Mouse (Mus musculus): ENCODE results near the gene Vamp9. TPM values are rescaled to one million over a fixed set of nuclear protein-coding genes. Genes with fewer than 3 reads are reported as not detected.

The Vamp9 gene
- polyA plus RNA-seq, 1 experiment from 2014 or later: 0.64 TPM

GRCm38 (mm10) chr5:99927951-99928350 is 21.9 kb downstream of the Vamp9 start:
- no peaks in the 10 kb centered on the region for H3K27me3 ChIP-seq (ENCODE audit: control insufficient read depth, insufficient read depth, low read length)
- H3K9ac ChIP-seq (ENCODE audit: low read depth, low read length): no peak overlapping the region
- no peak overlapping the region for H3K4me3 ChIP-seq (ENCODE audit: low read depth, low read length)
- H3K4me1 ChIP-seq (ENCODE audit: control insufficient read depth, insufficient read depth, low read length): no peaks in the 10 kb centered on the region
- no peaks in the 10 kb centered on the region for H3K36me3 ChIP-seq (ENCODE audit: control insufficient read depth, insufficient read depth, low read length)
- WGBS (ENCODE audit: insufficient replicate concordance): 51% methylated on average over 4 of the region's 4 CpGs
- no peak for ATAC-seq (replicated peaks; ENCODE audit: insufficient number of reproducible peaks, low FRiP score, low TSS enrichment)
- H3K9me3 ChIP-seq (replicated peaks; ENCODE audit: control insufficient read depth, low read length): no peaks in the 10 kb centered on the region
- H3K27ac ChIP-seq (ENCODE audit: low read depth, low read length): no peak overlapping the region
- no peak overlapping the region for H3K4me2 ChIP-seq

- 83% methylated on average over 6 of the region's 6 CpGs for WGBS (ENCODE audit: insufficient replicate concordance)
These were observed 25.9 kb downstream of the Vamp9 start for GRCm38 (mm10) chr5:99931910-99932309.

GRCm38 (mm10) chr5:99939440-99939839 is 33.4 kb downstream of the Vamp9 start:
- H3K36me3 ChIP-seq (ENCODE audit: control insufficient read depth, insufficient read depth, low read length): no peaks in the 10 kb centered on the region
- no peaks in the 10 kb centered on the region for H3K4me1 ChIP-seq (ENCODE audit: control insufficient read depth, insufficient read depth, low read length)
- no peak overlapping the region for H3K9ac ChIP-seq (ENCODE audit: low read depth, low read length)
- no peaks in the 10 kb centered on the region; the same call in 1 of the 2 replicates for H3K9me3 ChIP-seq (replicated peaks; ENCODE audit: control insufficient read depth, low read length)
- WGBS (ENCODE audit: insufficient replicate concordance): 78% methylated on average over 3 of the region's 3 CpGs
- no peak for ATAC-seq (replicated peaks; ENCODE audit: insufficient number of reproducible peaks, low FRiP score, low TSS enrichment)
- H3K4me2 ChIP-seq: no peak overlapping the region
- H3K4me3 ChIP-seq (ENCODE audit: low read depth, low read length): no peak overlapping the region
- no peaks in the 10 kb centered on the region for H3K27me3 ChIP-seq (ENCODE audit: control insufficient read depth, insufficient read depth, low read length)
- H3K27ac ChIP-seq (ENCODE audit: low read depth, low read length): no peak overlapping the region

More at GRCm38 (mm10) chr5:99931910-99932309, 25.9 kb downstream of the Vamp9 start:
- Histone ChIP-seq H3K36me3 (ENCODE audit: control insufficient read depth, insufficient read depth, low read length) (no peaks in the 10 kb centered on the region), H3K27ac (ENCODE audit: low read depth, low read length) (no peak overlapping the region), H3K9me3 (replicated peaks; ENCODE audit: control insufficient read depth, low read length) (no peaks in the 10 kb centered on the region), H3K9ac (ENCODE audit: low read depth, low read length) (no peak overlapping the region), H3K4me1 (ENCODE audit: control insufficient read depth, insufficient read depth, low read length) (no peaks in the 10 kb centered on the region), H3K4me3 (ENCODE audit: low read depth, low read length) (no peak overlapping the region), H3K27me3 (ENCODE audit: control insufficient read depth, insufficient read depth, low read length) (no peaks in the 10 kb centered on the region), H3K4me2 (no peak overlapping the region)
- ATAC-seq (replicated peaks; ENCODE audit: insufficient number of reproducible peaks, low FRiP score, low TSS enrichment): no peak

- Histone ChIP-seq H3K4me3 (ENCODE audit: low read depth, low read length) (no peak overlapping the region), H3K9ac (ENCODE audit: low read depth, low read length) (no peak overlapping the region), H3K27me3 (ENCODE audit: control insufficient read depth, insufficient read depth, low read length) (no peaks in the 10 kb centered on the region), H3K36me3 (ENCODE audit: control insufficient read depth, insufficient read depth, low read length) (no peaks in the 10 kb centered on the region), H3K27ac (ENCODE audit: low read depth, low read length) (no peak overlapping the region), H3K9me3 (replicated peaks; ENCODE audit: control insufficient read depth, low read length) (peaks cover 3% of the 10 kb centered on the region; the same call in 1 of the 2 replicates), H3K4me2 (no peak overlapping the region), H3K4me1 (ENCODE audit: control insufficient read depth, insufficient read depth, low read length) (no peaks in the 10 kb centered on the region)
- ATAC-seq (replicated peaks; ENCODE audit: insufficient number of reproducible peaks, low FRiP score, low TSS enrichment): no peak
- 77% methylated on average over 10 of the region's 10 CpGs for WGBS (ENCODE audit: insufficient replicate concordance)
These were observed 35.2 kb downstream of the Vamp9 start for GRCm38 (mm10) chr5:99941273-99941672.

GRCm38 (mm10) chr5:99941776-99942502 is 35.9 kb downstream of the Vamp9 start:
- Histone ChIP-seq H3K9me3 (replicated peaks; ENCODE audit: control insufficient read depth, low read length) (peaks cover 3% of the 10 kb centered on the region; the same call in 1 of the 2 replicates), H3K4me3 (ENCODE audit: low read depth, low read length) (no peak overlapping the region), H3K27me3 (ENCODE audit: control insufficient read depth, insufficient read depth, low read length) (no peaks in the 10 kb centered on the region), H3K27ac (ENCODE audit: low read depth, low read length) (no peak overlapping the region), H3K4me1 (ENCODE audit: control insufficient read depth, insufficient read depth, low read length) (no peaks in the 10 kb centered on the region), H3K4me2 (no peak overlapping the region), H3K9ac (ENCODE audit: low read depth, low read length) (no peak overlapping the region), H3K36me3 (ENCODE audit: control insufficient read depth, insufficient read depth, low read length) (no peaks in the 10 kb centered on the region)
- no peak for ATAC-seq (replicated peaks; ENCODE audit: insufficient number of reproducible peaks, low FRiP score, low TSS enrichment)
- WGBS (ENCODE audit: insufficient replicate concordance): 58% methylated on average over 10 of the region's 10 CpGs

- Histone ChIP-seq H3K9ac (ENCODE audit: low read depth, low read length) (no peak overlapping the region), H3K27me3 (ENCODE audit: control insufficient read depth, insufficient read depth, low read length) (no peaks in the 10 kb centered on the region), H3K4me3 (ENCODE audit: low read depth, low read length) (no peak overlapping the region), H3K27ac (ENCODE audit: low read depth, low read length) (no peak overlapping the region), H3K4me1 (ENCODE audit: control insufficient read depth, insufficient read depth, low read length) (no peaks in the 10 kb centered on the region), H3K9me3 (replicated peaks; ENCODE audit: control insufficient read depth, low read length) (no peaks in the 10 kb centered on the region), H3K36me3 (ENCODE audit: control insufficient read depth, insufficient read depth, low read length) (no peaks in the 10 kb centered on the region), H3K4me2 (no peak overlapping the region)
- 73% methylated on average over 5 of the region's 5 CpGs for WGBS (ENCODE audit: insufficient replicate concordance)
- ATAC-seq (replicated peaks; ENCODE audit: insufficient number of reproducible peaks, low FRiP score, low TSS enrichment): no peak
These were observed 46.5 kb downstream of the Vamp9 start for GRCm38 (mm10) chr5:99952513-99952912.

- H3K4me3 ChIP-seq (ENCODE audit: low read depth, low read length): no peak overlapping the region
- no peak overlapping the region for H3K27ac ChIP-seq (ENCODE audit: low read depth, low read length)
- no peaks in the 10 kb centered on the region for H3K4me1 ChIP-seq (ENCODE audit: control insufficient read depth, insufficient read depth, low read length)
- no peaks in the 10 kb centered on the region for H3K9me3 ChIP-seq (replicated peaks; ENCODE audit: control insufficient read depth, low read length)
- peaks cover 3% of the 10 kb centered on the region for H3K36me3 ChIP-seq (ENCODE audit: control insufficient read depth, insufficient read depth, low read length)
- no peaks in the 10 kb centered on the region for H3K27me3 ChIP-seq (ENCODE audit: control insufficient read depth, insufficient read depth, low read length)
- no peak overlapping the region for H3K9ac ChIP-seq (ENCODE audit: low read depth, low read length)
- ATAC-seq (replicated peaks; ENCODE audit: insufficient number of reproducible peaks, low FRiP score, low TSS enrichment): no peak
- no peak overlapping the region for H3K4me2 ChIP-seq
- WGBS (ENCODE audit: insufficient replicate concordance): 73% methylated on average over 1 of the region's 1 CpGs
These were observed 47.8 kb downstream of the Vamp9 start for GRCm38 (mm10) chr5:99953883-99954282.

- H3K27me3 ChIP-seq (ENCODE audit: control insufficient read depth, insufficient read depth, low read length): no peaks in the 10 kb centered on the region
- H3K4me1 ChIP-seq (ENCODE audit: control insufficient read depth, insufficient read depth, low read length): no peaks in the 10 kb centered on the region
- WGBS (ENCODE audit: insufficient replicate concordance): 80% methylated on average over 1 of the region's 1 CpGs
- H3K27ac ChIP-seq (ENCODE audit: low read depth, low read length): no peak overlapping the region
- peaks cover 10% of the 10 kb centered on the region for H3K36me3 ChIP-seq (ENCODE audit: control insufficient read depth, insufficient read depth, low read length)
- H3K9me3 ChIP-seq (replicated peaks; ENCODE audit: control insufficient read depth, low read length): no peaks in the 10 kb centered on the region
- no peak overlapping the region for H3K9ac ChIP-seq (ENCODE audit: low read depth, low read length)
- H3K4me2 ChIP-seq: no peak overlapping the region
- H3K4me3 ChIP-seq (ENCODE audit: low read depth, low read length): no peak overlapping the region
- no peak for ATAC-seq (replicated peaks; ENCODE audit: insufficient number of reproducible peaks, low FRiP score, low TSS enrichment)
These were observed 52.6 kb downstream of the Vamp9 start for GRCm38 (mm10) chr5:99958666-99959065.

Measured in heart, embryonic 11.5 days (tissue).